Mouse (Mus musculus) bone marrow, adult 2 months (tissue): ENCODE results near the gene Zc3h12d.

ENCODE experiments used
- CTCF ChIP-seq: fragments of 200-500 bp; IDR thresholded peaks from 2 replicates; pipeline ENCODE4 v1.5.1; 2011; ENCODE audit warnings: low read length, control low read depth; ENCODE audit not compliant: control insufficient read depth, insufficient read depth
- POLR2A ChIP-seq: fragments of 200-500 bp; IDR thresholded peaks from 2 replicates; pipeline ENCODE4 v1.6.1; 2011; ENCODE audit warnings: low read depth, mild to moderate bottlenecking, control low read depth, low read length, borderline replicate concordance; ENCODE audit not compliant: control insufficient read depth

DNA sequence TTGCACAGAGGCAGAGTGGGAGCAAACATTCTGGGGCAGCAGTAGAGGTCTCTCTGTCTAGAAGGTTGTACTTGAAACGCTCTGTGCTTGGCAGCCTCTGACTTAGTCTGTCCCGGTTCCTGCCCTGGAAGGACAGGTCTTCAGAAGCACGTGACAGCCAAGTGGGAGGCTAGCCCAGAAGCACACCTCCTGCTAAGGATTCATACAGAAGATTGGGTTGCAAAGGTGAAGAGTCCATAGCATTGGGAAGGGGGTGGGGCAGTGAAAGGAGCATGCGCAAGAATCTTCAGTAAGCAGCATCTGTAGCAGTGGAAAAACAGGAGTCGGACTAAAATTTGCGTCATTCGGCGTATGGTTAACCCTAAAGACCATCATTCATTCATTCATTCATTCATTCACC is 5.8 kb downstream of the Zc3h12d start:
- TF ChIP-seq CTCF (no peak), POLR2A (no peak)
